Mouse (Mus musculus) midbrain, embryonic 14.5 days (tissue): ENCODE measurements at regions not wholly inside any gene's neighbourhood (a gene's known extent, or its start where the extent isn't known, plus 50 kb on each side); places are given as distances from the start of the nearest gene placed in this dataset.

ENCODE experiments used
- ATAC-seq: fragments of 200-750 bp; cut with Nextera tagmentation; 2 replicates; pipeline ENCODE4 v1.8.0; 2017; ENCODE audit warnings: moderate number of reproducible peaks, moderate library complexity; ENCODE audit not compliant: low FRiP score, low TSS enrichment
- DNase-seq: peaks from one replicate; pipeline ENCODE4 v3.0.0-alpha.2; 2015
- H3K27ac ChIP-seq: fragments of 300-500 bp; sonication (generic); replicated peaks from 2 replicates; pipeline ENCODE4 v1.5.1; 2014; ENCODE audit warnings: mild to moderate bottlenecking, low read depth, low read length, moderate library complexity
- H3K27me3 ChIP-seq: fragments of 300-500 bp; sonication (generic); 2 replicates; pipeline ENCODE4 v1.6.1; 2014; ENCODE audit warnings: low read length, control low read depth, mixed read lengths; ENCODE audit not compliant: control insufficient read depth, insufficient read depth
- H3K36me3 ChIP-seq: fragments of 300-500 bp; sonication (generic); 2 replicates; pipeline ENCODE4 v1.6.1; 2014; ENCODE audit warnings: low read length, control low read depth; ENCODE audit not compliant: control insufficient read depth, insufficient read depth
- H3K4me1 ChIP-seq: fragments of 300-500 bp; sonication (generic); 2 replicates; pipeline ENCODE4 v1.6.1; 2014; ENCODE audit warnings: mild to moderate bottlenecking, antibody characterized with exemption, low read length, control low read depth; ENCODE audit not compliant: control insufficient read depth, insufficient read depth
- H3K4me2 ChIP-seq: fragments of 300-500 bp; sonication (generic); 2 replicates; pipeline ENCODE4 v1.6.1; 2014; ENCODE audit warnings: mild to moderate bottlenecking, low read length, moderate library complexity
- H3K4me3 ChIP-seq: fragments of 300-500 bp; sonication (generic); replicated peaks from 2 replicates; pipeline ENCODE4 v1.5.1; 2014; ENCODE audit warnings: low read depth, low read length
- H3K9ac ChIP-seq: fragments of 300-500 bp; sonication (generic); replicated peaks from 2 replicates; pipeline ENCODE4 v1.6.1; 2014; ENCODE audit warnings: mild to moderate bottlenecking, low read length, moderate library complexity
- H3K9me3 ChIP-seq: fragments of 300-500 bp; sonication (generic); 2 replicates; pipeline ENCODE4 v1.6.1; 2016; ENCODE audit warnings: low read length, control low read depth, mixed read lengths; ENCODE audit not compliant: control insufficient read depth
- WGBS: fragments of 180-500 bp; shearing (Covaris S2); extraction: QIAGEN DNeasy Blood & Tissue Kit; methylation state at CpG from one replicate; pipeline ENCODE4 v1.1.7; 2014; 5-methylcytosine and 5-hydroxymethylcytosine counted together

- Histone ChIP-seq H3K9me3 (no peaks in the 10 kb centered on the region), H3K4me1 (peaks cover 18% of the 10 kb centered on the region), H3K4me3 (peak overlapping the region; percentile 18; the same call in 1 of the 2 replicates), H3K27me3 (peaks cover 37% of the 10 kb centered on the region), H3K27ac (no peak overlapping the region), H3K4me2 (peak overlapping the region; percentile 41), H3K36me3 (no peaks in the 10 kb centered on the region), H3K9ac (no peak overlapping the region)
- peak; percentile 50 for DNase-seq
- 3% methylated on average over 13 of the region's 13 CpGs for WGBS
- ATAC-seq, result no peak; the same call in 1 of the 2 replicates
These were observed 95.1 kb downstream of the Fam53a start for GRCm38 (mm10) chr5:33534345-33534744.

GRCm38 (mm10) chr5:33533185-33533584 lies 96.2 kb downstream of the Fam53a start:
- no peak for DNase-seq
- no peak overlapping the region for H3K4me3 ChIP-seq
- H3K4me1 ChIP-seq, result peaks cover 17% of the 10 kb centered on the region; the same call in 1 of the 2 replicates
- H3K27ac ChIP-seq, result no peak overlapping the region
- H3K9ac ChIP-seq, result no peak overlapping the region
- 88% methylated on average over 4 of the region's 4 CpGs for WGBS
- H3K9me3 ChIP-seq, result no peaks in the 10 kb centered on the region
- H3K4me2 ChIP-seq, result no peak overlapping the region
- H3K27me3 ChIP-seq, result peaks cover 25% of the 10 kb centered on the region
- ATAC-seq, result no peak
- no peaks in the 10 kb centered on the region for H3K36me3 ChIP-seq

GRCm38 (mm10) chr5:33531263-33531662 lies 97.5 kb upstream of the Nkx1-1 start:
- no peaks in the 10 kb centered on the region for H3K9me3 ChIP-seq
- peaks cover 17% of the 10 kb centered on the region; the same call in 1 of the 2 replicates for H3K4me1 ChIP-seq
- no peak for DNase-seq
- no peak overlapping the region for H3K27ac ChIP-seq
- no peak overlapping the region for H3K4me2 ChIP-seq
- H3K4me3 ChIP-seq, result no peak overlapping the region
- WGBS, result 92% methylated on average over 1 of the region's 1 CpGs
- no peak for ATAC-seq
- H3K9ac ChIP-seq, result no peak overlapping the region
- peaks cover 13% of the 10 kb centered on the region for H3K27me3 ChIP-seq
- H3K36me3 ChIP-seq, result no peaks in the 10 kb centered on the region

DNA sequence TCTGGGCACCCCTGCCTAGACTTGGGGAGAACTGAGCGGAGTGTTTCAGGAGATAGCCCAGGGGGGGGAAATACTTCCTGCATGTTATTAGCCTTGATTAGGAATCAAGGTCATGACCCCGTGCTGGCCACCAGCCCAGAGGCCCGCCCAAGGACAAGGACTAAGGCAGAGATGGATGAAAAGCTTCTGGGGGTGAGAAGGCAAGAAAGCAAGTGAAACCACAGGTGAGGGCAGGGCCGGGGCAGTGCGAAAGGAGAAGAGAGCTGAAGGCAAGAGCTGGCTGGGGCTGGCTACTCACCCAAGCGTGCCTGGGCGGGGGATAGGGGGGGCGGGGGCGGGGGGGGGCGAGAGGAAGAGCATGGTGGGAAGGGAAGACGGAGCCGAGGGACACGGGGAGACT lies 96.0 kb upstream of the Nkx1-1 start:
- no peaks in the 10 kb centered on the region for H3K9me3 ChIP-seq
- no peak overlapping the region for H3K27ac ChIP-seq
- 37% methylated on average over 13 of the region's 13 CpGs for WGBS
- no peaks in the 10 kb centered on the region for H3K36me3 ChIP-seq
- H3K4me2 ChIP-seq, result no peak overlapping the region
- ATAC-seq, result no peak
- H3K9ac ChIP-seq, result no peak overlapping the region
- peaks cover 9% of the 10 kb centered on the region; the same call in 1 of the 2 replicates for H3K27me3 ChIP-seq
- no peak for DNase-seq
- H3K4me1 ChIP-seq, result peaks cover 12% of the 10 kb centered on the region; the same call in 1 of the 2 replicates
- H3K4me3 ChIP-seq, result no peak overlapping the region

- no peak for DNase-seq
- no peak for ATAC-seq
These were observed 95.3 kb upstream of the Nkx1-1 start for GRCm38 (mm10) chr5:33528971-33529670.

DNA sequence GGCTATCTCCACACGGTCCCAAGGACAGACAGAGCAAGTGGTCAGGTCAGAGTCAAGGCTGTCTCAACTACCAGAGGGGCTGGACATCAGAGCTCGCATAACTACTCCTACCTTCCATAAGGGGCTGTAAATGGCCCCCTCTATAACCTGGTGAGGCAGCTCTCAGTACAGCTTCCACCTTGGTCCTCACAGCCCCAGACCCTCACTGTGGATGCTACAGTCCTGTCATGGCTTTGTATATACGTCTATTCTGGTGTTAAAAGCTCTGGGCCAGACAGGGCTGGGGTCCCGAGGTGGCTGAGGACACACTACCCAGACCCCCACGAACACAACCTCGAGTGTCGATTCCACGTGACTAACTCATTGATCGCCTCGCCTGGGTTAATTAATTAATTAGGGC lies 94.0 kb upstream of the Nkx1-1 start:
- 77% methylated on average over 10 of the region's 10 CpGs for WGBS
- Histone ChIP-seq H3K27me3 (no peaks in the 10 kb centered on the region; the same call in 1 of the 2 replicates), H3K4me2 (no peak overlapping the region), H3K4me1 (peaks cover 4% of the 10 kb centered on the region; the same call in 1 of the 2 replicates), H3K9me3 (no peaks in the 10 kb centered on the region), H3K36me3 (no peaks in the 10 kb centered on the region), H3K9ac (no peak overlapping the region), H3K27ac (no peak overlapping the region), H3K4me3 (no peak overlapping the region)
- DNase-seq (no peak), ATAC-seq (no peak)

More at GRCm38 (mm10) chr5:33528971-33529670, 95.3 kb upstream of the Nkx1-1 start:
- 72% methylated on average over 14 of the region's 14 CpGs for WGBS
- peaks cover 3% of the 10 kb centered on the region; the same call in 1 of the 2 replicates for H3K27me3 ChIP-seq
- H3K9me3 ChIP-seq, result no peaks in the 10 kb centered on the region
- H3K4me3 ChIP-seq, result no peak overlapping the region
- H3K9ac ChIP-seq, result no peak overlapping the region
- H3K4me1 ChIP-seq, result peaks cover 5% of the 10 kb centered on the region; the same call in 1 of the 2 replicates
- no peaks in the 10 kb centered on the region for H3K36me3 ChIP-seq
- H3K27ac ChIP-seq, result no peak overlapping the region
- no peak overlapping the region for H3K4me2 ChIP-seq

- 89% methylated on average over 8 of the region's 8 CpGs for WGBS
- no peak overlapping the region for H3K4me2 ChIP-seq
- no peak overlapping the region for H3K27ac ChIP-seq
- H3K9me3 ChIP-seq, result no peaks in the 10 kb centered on the region
- DNase-seq (no peak), ATAC-seq (no peak)
- H3K4me3 ChIP-seq, result no peak overlapping the region
- H3K4me1 ChIP-seq, result peaks cover 4% of the 10 kb centered on the region; the same call in 1 of the 2 replicates
- no peak overlapping the region for H3K9ac ChIP-seq
- no peaks in the 10 kb centered on the region for H3K36me3 ChIP-seq
- no peaks in the 10 kb centered on the region; the same call in 1 of the 2 replicates for H3K27me3 ChIP-seq
These were observed 93.5 kb upstream of the Nkx1-1 start for GRCm38 (mm10) chr5:33527316-33527715.

- WGBS, result 74% methylated on average over 16 of the region's 16 CpGs
- no peaks in the 10 kb centered on the region for H3K9me3 ChIP-seq
- H3K4me1 ChIP-seq, result peaks cover 7% of the 10 kb centered on the region
- no peak overlapping the region for H3K4me2 ChIP-seq
- ATAC-seq (no peak), DNase-seq (no peak)
- no peak overlapping the region for H3K27ac ChIP-seq
- 0 out of 2 replicates have a peak, but pooled peaks cover 4% of the 10 kb centered on the region for H3K27me3 ChIP-seq
- H3K9ac ChIP-seq, result no peak overlapping the region
- no peak overlapping the region for H3K4me3 ChIP-seq
- no peaks in the 10 kb centered on the region for H3K36me3 ChIP-seq
These were observed 88.4 kb upstream of the Nkx1-1 start for GRCm38 (mm10) chr5:33521951-33522742.
